8 mouse cellular contexts compared by ENCODE assay signal in the genomic region with DNA sequence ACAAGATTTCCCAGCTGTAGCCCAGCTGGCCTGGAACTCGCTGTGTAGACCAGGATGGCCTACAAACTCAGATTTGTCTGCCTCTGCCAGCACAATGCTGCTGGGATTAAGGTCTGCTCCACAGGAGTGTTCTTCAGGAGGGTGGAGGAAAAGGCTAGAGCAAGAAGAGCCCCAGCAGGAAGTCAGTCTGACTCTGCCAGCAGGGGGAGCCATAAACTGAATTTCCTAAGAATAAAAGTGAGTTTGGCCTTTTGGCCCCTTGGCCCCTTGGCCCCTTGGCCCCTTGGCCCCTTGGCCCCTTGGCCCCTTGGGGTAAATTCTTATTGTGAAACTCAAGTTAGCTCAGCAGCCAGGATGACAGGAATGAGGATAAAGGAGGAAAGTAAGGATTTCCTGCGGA. TPM values are rescaled to one million over a fixed set of nuclear protein-coding genes. Genes with fewer than 3 reads are reported as not detected.
A peak's percentile ranks its signal among the peaks of the same experiment; 100 is the strongest.
DNase-seq lines count a peak whose midpoint lies in the region; TF ChIP-seq lines count a peak whose summit lies in the region.
"Had no signal": no experiment of that assay in that cellular context is flagged by ENCODE, and none has a peak within 500 bp of the region (broad histone marks: within the 10 kb centered on the region; RNA-seq: fewer than 3 reads in every experiment).

No protein-coding gene starts in this region.

- no peak overlapping the region for H3K27ac ChIP-seq in ES-Bruce4 (ENCODE audit: insufficient read depth, low read length)
- H3K27ac ChIP-seq: embryonic facial prominence, embryonic 13.5 days had no signal

- peak; percentile 27 for TF ChIP-seq CTCF in ES-Bruce4 (IDR thresholded peaks at IDR 0.05; ENCODE audit: low read depth, low read length)

- no peak overlapping the region for H3K4me3 ChIP-seq in ES-Bruce4 (ENCODE audit: low read depth, low read length)
- H3K4me3 ChIP-seq: embryonic facial prominence, embryonic 13.5 days had no signal

- no peaks in the 10 kb centered on the region for H3K27me3 ChIP-seq in ES-Bruce4 (ENCODE audit: control insufficient read depth, insufficient read depth, low read length, poor library complexity, severe bottlenecking)
- H3K27me3 ChIP-seq: embryonic facial prominence, embryonic 13.5 days had no signal

- DNase-seq in layer of hippocampus, adult 11-12 months (ENCODE audit: low spot score) = peak; percentile 24
- DNase-seq in layer of hippocampus, postnatal 36 days = no peak
- DNase-seq in adrenal gland, adult 18-20 months (ENCODE audit: low spot score in 2 of 2) = peak; percentile 32 to 33
- DNase-seq in kidney, adult 9 months = peak; percentile 50
- peak; percentile 13 to 15 for DNase-seq in spleen, postnatal 36 days (ENCODE audit: low spot score in 2 of 2)
- DNase-seq in frontal cortex, postnatal 36 days (ENCODE audit: low spot score in 2 of 2) = no peak

- no peaks in the 10 kb centered on the region for H3K4me1 ChIP-seq in ES-Bruce4 (ENCODE audit: control insufficient read depth, insufficient read depth, low read length)
- H3K4me1 ChIP-seq: embryonic facial prominence, embryonic 13.5 days had no signal

- H3K36me3 ChIP-seq in ES-Bruce4 (ENCODE audit: control insufficient read depth, insufficient read depth, low read length, poor library complexity, severe bottlenecking) = no peaks in the 10 kb centered on the region
- H3K36me3 ChIP-seq: embryonic facial prominence, embryonic 13.5 days had no signal

- TF ChIP-seq EP300 in ES-Bruce4 (IDR thresholded peaks at IDR 0.05; ENCODE audit: insufficient read depth, low read depth, low read length) = no peak

- H3K9me3 ChIP-seq in ES-Bruce4 (replicated peaks; ENCODE audit: control insufficient read depth, insufficient read depth, low read length, poor library complexity, severe bottlenecking) = no peaks in the 10 kb centered on the region
- H3K9me3 ChIP-seq: embryonic facial prominence, embryonic 13.5 days had no signal

- H3K9ac ChIP-seq in ES-Bruce4 (ENCODE audit: low read depth, poor library complexity, severe bottlenecking) = no peak overlapping the region
- H3K9ac ChIP-seq: embryonic facial prominence, embryonic 13.5 days had no signal

- no peak for TF ChIP-seq POLR2A in ES-Bruce4 (IDR thresholded peaks at IDR 0.05; ENCODE audit: insufficient read depth, low read length)

RNA-seq across cellular contexts. Expression of a gene that starts 2.9 kb away (rescaled TPM):
- total RNA-seq in layer of hippocampus, postnatal 36 days (2021) = under 1 TPM; 0.13 to 0.17 TPM
- polyA plus RNA-seq in ES-Bruce4 (2011; ENCODE audit: insufficient read depth, insufficient read length, low read depth, missing spikeins) = 22.3 and 23.1 TPM in 2 replicates
- under 1 TPM; 0.42 to 0.43 TPM for total RNA-seq in adrenal gland, adult 18-20 months (2021)

RNA-seq across cellular contexts. Expression of a gene that starts 29.4 kb away (rescaled TPM):
- 100 to 1,000 TPM; 475 to 493 TPM for total RNA-seq in layer of hippocampus, postnatal 36 days (2021)
- polyA plus RNA-seq in ES-Bruce4 (2011; ENCODE audit: insufficient read depth, insufficient read length, low read depth, missing spikeins) = 2,517 and 2,552 TPM in 2 replicates
- 1,000 to 10,000 TPM in 1 of 2 experiments, 100 to 1,000 TPM in 1; 821 to 1,009 TPM for total RNA-seq in adrenal gland, adult 18-20 months (2021)

RNA-seq across cellular contexts. Expression of a gene that starts 40.5 kb away (rescaled TPM):
- 10 to 100 TPM; 33.5 to 35.8 TPM for total RNA-seq in layer of hippocampus, postnatal 36 days (2021)
- 44.6 and 44.9 TPM in 2 replicates for polyA plus RNA-seq in ES-Bruce4 (2011; ENCODE audit: insufficient read depth, insufficient read length, low read depth, missing spikeins)
- total RNA-seq in adrenal gland, adult 18-20 months (2021) = 10 to 100 TPM; 47.7 to 66.1 TPM

Comparison
In these comparisons a context has a peak if more than half of its experiments do, and no peak if none do; other contexts are left out.
1. DNase-seq: peak in layer of hippocampus, adult 11-12 months (single experiment), adrenal gland, adult 18-20 months (2 of 2), kidney, adult 9 months (single experiment) and spleen, postnatal 36 days (2 of 2); none in layer of hippocampus, postnatal 36 days (0 of 2) and frontal cortex, postnatal 36 days (0 of 2).